In the genomic region with DNA sequence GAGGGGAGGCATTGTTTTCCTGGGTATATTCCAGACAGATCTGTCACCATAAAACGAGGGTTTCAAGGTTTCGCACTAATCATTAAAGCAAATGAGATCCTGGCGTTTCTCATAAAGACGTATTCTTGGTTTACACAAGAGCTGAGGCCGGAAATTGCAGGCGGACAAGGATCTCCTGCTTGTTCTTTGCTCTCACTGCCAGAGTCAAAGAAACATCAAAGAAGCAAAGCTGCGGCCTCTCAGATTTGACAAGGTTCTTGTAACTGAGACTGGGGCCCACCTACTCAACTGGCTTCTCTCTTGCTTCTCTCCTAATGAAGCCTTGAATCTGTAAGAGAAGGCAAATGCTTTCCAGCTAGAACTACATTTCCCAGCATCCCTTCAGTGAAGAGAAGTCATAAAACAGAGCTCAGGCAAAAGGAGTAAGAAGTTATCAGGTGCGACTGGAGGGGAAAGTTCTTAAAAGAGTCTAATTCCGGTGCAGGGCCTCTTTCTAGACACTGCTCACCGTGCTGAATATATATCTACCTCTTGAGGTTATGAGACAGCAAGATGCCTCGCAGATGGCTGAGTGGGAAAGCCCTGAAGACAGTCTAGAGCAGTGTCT, we compare ENCODE assay signal across 32 mouse cellular contexts.
DNase-seq lines count a peak whose midpoint lies in the region; ATAC-seq and TF ChIP-seq lines count a peak whose summit lies in the region.
"Had no signal": no experiment of that assay in that cellular context is flagged by ENCODE, and none has a peak within 500 bp of the region (broad histone marks: within the 10 kb centered on the region; RNA-seq: fewer than 3 reads in every experiment).

No protein-coding gene starts in this region.

- DNase-seq in embryo, embryonic 11 days = peak; percentile 14
- DNase-seq in embryo, embryonic 9.5 days (ENCODE audit: extremely low spot score) = no peak
- DNase-seq in kidney, adult 11 months = no peak
- DNase-seq in lung, embryonic 14.5 days = peak; percentile 49
- DNase-seq in lung, postnatal 36 days = no peak
- no peak for DNase-seq in left cerebral cortex, adult 11 months (ENCODE audit: low spot score)
- DNase-seq in ovary, adult 18-20 months (ENCODE audit: low spot score) = no peak
- DNase-seq: adrenal gland, postnatal 10 days; cerebellum, adult 8-10 months; cerebellum, postnatal 25 days; gastrocnemius, adult 2 months; gastrocnemius, postnatal 36 days; heart, adult 18-20 months; heart, postnatal 10 days; kidney, postnatal 14 days; spleen, adult 18-20 months; thymus, adult 18-20 months; thymus, postnatal 25 days had no signal

- no peak overlapping the region for H3K9ac ChIP-seq in kidney, embryonic 15.5 days
- H3K9ac ChIP-seq in lung, embryonic 14.5 days = no peak overlapping the region
- H3K9ac ChIP-seq: embryonic facial prominence, embryonic 13.5 days; limb, embryonic 13.5 days; midbrain, embryonic 15.5 days; neural tube, embryonic 15.5 days had no signal

- 0 out of 2 replicates have a peak, but pooled peaks have one; percentile 6 for ATAC-seq in kidney, embryonic 15.5 days (replicated peaks; ENCODE audit: low FRiP score)
- no peak for ATAC-seq in lung, embryonic 14.5 days (ENCODE audit: insufficient read depth)
- ATAC-seq: forebrain, embryonic 16.5 days; hindbrain, embryonic 16.5 days; midbrain, embryonic 15.5 days; Patski had no signal

- H3K4me2 ChIP-seq in kidney, embryonic 15.5 days = peak overlapping the region; percentile 12; the same call in 1 of the 2 replicates
- H3K4me2 ChIP-seq in lung, embryonic 14.5 days = no peak overlapping the region
- H3K4me2 ChIP-seq: embryonic facial prominence, embryonic 13.5 days; heart, embryonic 11.5 days; limb, embryonic 13.5 days; liver, embryonic 11.5 days; midbrain, embryonic 15.5 days; neural tube, embryonic 15.5 days had no signal

- 24% methylated on average over 11 of the region's 11 CpGs for WGBS in kidney, embryonic 15.5 days
- 51% methylated on average over 11 of the region's 11 CpGs for WGBS in lung, embryonic 14.5 days

- peaks cover 9% of the 10 kb centered on the region for H3K27me3 ChIP-seq in kidney, embryonic 15.5 days
- H3K27me3 ChIP-seq in lung, embryonic 14.5 days (ENCODE audit: insufficient read depth, low read length) = no peaks in the 10 kb centered on the region
- H3K27me3 ChIP-seq: midbrain, embryonic 15.5 days had no signal

- TF ChIP-seq CTCF in lung, embryonic 14.5 days (IDR thresholded peaks at IDR 0.05; ENCODE audit: low read depth) = no peak

- H3K9me3 ChIP-seq in kidney, embryonic 15.5 days (replicated peaks) = no peaks in the 10 kb centered on the region
- H3K9me3 ChIP-seq in lung, embryonic 14.5 days (ENCODE audit: low read depth, low read length) = no peaks in the 10 kb centered on the region
- H3K9me3 ChIP-seq: embryonic facial prominence, embryonic 13.5 days; limb, embryonic 13.5 days; midbrain, embryonic 15.5 days; neural tube, embryonic 15.5 days had no signal

- H3K27ac ChIP-seq in kidney, embryonic 15.5 days = peak overlapping the region; percentile 45
- H3K27ac ChIP-seq in lung, embryonic 14.5 days (ENCODE audit: low read depth) = no peak overlapping the region
- H3K27ac ChIP-seq: embryonic facial prominence, embryonic 13.5 days; gastrocnemius, adult 2 months; layer of hippocampus, adult 2 months; limb, embryonic 13.5 days; macrophage; midbrain, embryonic 15.5 days; neural tube, embryonic 15.5 days had no signal

- H3K4me1 ChIP-seq in kidney, embryonic 15.5 days = peaks cover 12% of the 10 kb centered on the region
- H3K4me1 ChIP-seq in lung, embryonic 14.5 days (ENCODE audit: insufficient read depth) = no peaks in the 10 kb centered on the region; the same call in 1 of the 2 replicates

- H3K4me3 ChIP-seq in kidney, embryonic 15.5 days (replicated peaks) = no peak overlapping the region
- no peak overlapping the region for H3K4me3 ChIP-seq in lung, embryonic 14.5 days (ENCODE audit: low read depth, low read length)
- H3K4me3 ChIP-seq: embryonic facial prominence, embryonic 13.5 days; erythroblast, embryonic 14.5 days; gastrocnemius, adult 2 months; layer of hippocampus, adult 2 months; limb, embryonic 13.5 days; midbrain, embryonic 15.5 days; neural tube, embryonic 15.5 days had no signal

- H3K36me3 ChIP-seq in kidney, embryonic 15.5 days = no peaks in the 10 kb centered on the region
- no peaks in the 10 kb centered on the region for H3K36me3 ChIP-seq in lung, embryonic 14.5 days (ENCODE audit: insufficient read depth)
- H3K36me3 ChIP-seq: embryonic facial prominence, embryonic 13.5 days; G1E; limb, embryonic 13.5 days; midbrain, embryonic 15.5 days; neural tube, embryonic 15.5 days had no signal

Comparison
In these comparisons a context has a peak if more than half of its experiments do, and no peak if none do; other contexts are left out.
1. DNase-seq: peak in embryo, embryonic 11 days (single experiment) and lung, embryonic 14.5 days (single experiment); none in embryo, embryonic 9.5 days (single experiment), kidney, adult 11 months (single experiment), lung, postnatal 36 days (single experiment), left cerebral cortex, adult 11 months (single experiment) and ovary, adult 18-20 months (single experiment).